Mouse (Mus musculus) heart, adult 2 months (tissue): Measurements from ENCODE around the gene Wfikkn1. TPM values are rescaled to one million over a fixed set of nuclear protein-coding genes. Genes with fewer than 3 reads are reported as not detected.

Experiments
- DNase-seq, 2 experiments: peaks; one replicate each; pipeline ENCODE4 v3.0.0; 2021
- H3K27ac ChIP-seq: fragments of 200-600 bp; 2 replicates; pipeline ENCODE4 v1.8.1; 2022
- H3K27me3 ChIP-seq: fragments of 200-500 bp; 2 replicates; pipeline ENCODE4 v1.6.1; 2012; ENCODE audit warnings: mild to moderate bottlenecking, low read length, inconsistent platforms, mixed read lengths; ENCODE audit not compliant: control insufficient read depth, insufficient read depth
- H3K36me3 ChIP-seq: fragments of 200-500 bp; 2 replicates; pipeline ENCODE4 v1.6.1; 2012; ENCODE audit warnings: low read length, inconsistent platforms; ENCODE audit not compliant: control insufficient read depth, insufficient read depth
- H3K4me1 ChIP-seq: fragments of 200-500 bp; 2 replicates; pipeline ENCODE4 v1.6.1; 2011; ENCODE audit warnings: low read length; ENCODE audit not compliant: control insufficient read depth, insufficient read depth
- H3K4me3 ChIP-seq: fragments of 200-600 bp; 2 replicates; pipeline ENCODE4 v1.8.1; 2022
- H3K79me2 ChIP-seq: fragments of 200-500 bp; replicated peaks from 2 replicates; pipeline ENCODE4 v1.6.1; 2012; ENCODE audit warnings: mild to moderate bottlenecking, inconsistent platforms, low read length, moderate library complexity, mixed read lengths; ENCODE audit not compliant: control insufficient read depth, insufficient read depth
- H3K9ac ChIP-seq: fragments of 200-500 bp; 2 replicates; pipeline ENCODE4 v1.6.1; 2012; ENCODE audit warnings: low read depth, mild to moderate bottlenecking, control low read depth, inconsistent platforms, low read length, mixed read lengths
- CTCF ChIP-seq: fragments of 200-600 bp; IDR thresholded peaks from 2 replicates; pipeline ENCODE4 v1.8.1; 2022; ENCODE audit warnings: antibody characterized with exemption, mild to moderate bottlenecking, moderate library complexity
- EP300 ChIP-seq: fragments of 200-500 bp; IDR thresholded peaks from 2 replicates; pipeline ENCODE4 v1.6.1; 2011; ENCODE audit warnings: low read depth, low read length, control low read depth; ENCODE audit not compliant: insufficient read depth
- POLR2A ChIP-seq: fragments of 200-500 bp; IDR thresholded peaks from 2 replicates; pipeline ENCODE4 v1.6.1; 2011; ENCODE audit warnings: mild to moderate bottlenecking, low read depth, low read length, control low read depth; ENCODE audit not compliant: insufficient read depth
- WGBS: fragments of 180-500 bp; shearing (Covaris S2); methylation state at CpG from one replicate; pipeline ENCODE4 v1.1.7; 2018; 5-methylcytosine and 5-hydroxymethylcytosine counted together
- intact Hi-C: fragments of 180-260 bp; cut with DNase I; formaldehyde crosslinking; loops from one replicate; pipeline ENCODE4 v1.15.1; 2025
- polyA plus RNA-seq: library from polyadenylated mRNA; depleted of rRNA; stranded (reverse); fragments of >200 nt; gene quantifications from 2 replicates; pipeline ENCODE4 v1.2.3, GENCODE M21; 2012
- total RNA-seq, 2 experiments: library from RNA; stranded (reverse); gene quantifications; 2 replicates each; pipeline ENCODE4 v1.2.3; 2021

Gene Wfikkn1
- total and polyA plus RNA-seq, 3 experiments = 0.29 to 0.82 (median 0.50) TPM

DNA sequence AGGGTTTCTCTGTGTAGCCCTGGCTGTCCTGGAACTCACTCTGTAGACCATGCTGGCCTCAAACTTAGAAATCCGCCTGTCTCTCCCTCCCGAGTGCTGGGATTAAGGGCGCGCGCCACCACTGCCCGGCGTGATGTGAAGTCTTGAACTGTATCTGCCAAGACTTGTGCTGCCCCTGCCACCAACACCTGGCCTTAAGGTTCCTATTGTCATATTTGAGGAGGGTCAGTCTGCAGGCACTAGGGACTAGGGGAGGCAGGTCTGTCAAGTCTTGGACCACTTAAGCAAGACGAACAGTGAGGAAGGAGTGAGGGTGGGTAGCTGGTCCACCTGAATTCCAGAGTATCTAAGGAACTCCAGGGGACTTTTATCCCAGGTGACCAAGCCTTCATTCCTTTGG is 11.2 kb downstream of the Wfikkn1 start:
- no peaks in the 10 kb centered on the region for H3K36me3 ChIP-seq
- WGBS = 84% methylated on average over 8 of the region's 8 CpGs
- no peak for TF ChIP-seq CTCF
- no peak for TF ChIP-seq POLR2A
- TF ChIP-seq EP300 = no peak
- no peaks in the 10 kb centered on the region for H3K27me3 ChIP-seq
- no peak overlapping the region for H3K4me3 ChIP-seq
- DNase-seq = no peak
- H3K9ac ChIP-seq = no peak overlapping the region
- no peak overlapping the region for H3K27ac ChIP-seq
- intact Hi-C loops = loop anchor here (5.0 kb wide), 2 partner anchors 37 to 618 kb away; partner anchors contain the start of gene Stub1
- peaks cover 3% of the 10 kb centered on the region for H3K79me2 ChIP-seq
- peaks cover 7% of the 10 kb centered on the region for H3K4me1 ChIP-seq

DNA sequence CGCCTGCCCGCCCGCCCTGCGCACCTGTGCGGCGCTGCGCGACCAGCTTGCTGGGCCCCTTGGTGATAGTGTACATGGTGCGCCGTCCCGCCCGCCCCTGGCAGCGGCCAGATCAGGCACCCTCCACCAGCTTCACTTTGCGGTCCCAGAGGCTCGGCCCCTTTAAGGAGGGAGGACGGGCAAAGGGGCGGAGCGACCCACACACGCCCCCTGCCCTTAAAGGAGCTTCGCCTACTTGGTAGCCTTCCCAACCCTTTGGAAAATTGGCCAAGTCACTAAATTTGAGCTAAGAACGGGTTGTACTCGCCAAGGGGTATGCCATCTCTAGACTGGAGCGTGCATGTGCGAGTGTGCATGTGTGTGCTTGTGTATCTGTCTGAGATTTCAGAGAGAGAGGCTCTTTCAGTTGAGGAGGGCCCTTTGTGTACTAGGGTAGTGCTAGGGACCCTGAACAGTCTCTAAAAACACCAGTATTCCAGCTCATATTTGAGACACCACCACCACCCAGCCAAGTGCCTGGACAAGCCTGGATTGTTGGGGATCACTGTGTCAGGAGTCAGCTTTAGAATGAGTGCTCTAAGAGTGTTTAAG is 12.0 kb downstream of the Wfikkn1 start, which contains the start of gene Mcrip2:
TSS of gene Mcrip2 (minus strand) at position 164 of the 591 bp plus-strand sequence.
- TF ChIP-seq POLR2A = peak; percentile 82; the same call in 1 of the 2 replicates
- peak; percentile 80; the same call in 1 of the 2 replicates for TF ChIP-seq EP300
- TF ChIP-seq CTCF = 0 out of 2 replicates have a peak, but pooled peaks have one; percentile 5
- H3K4me1 ChIP-seq = peaks cover 3% of the 10 kb centered on the region
- H3K36me3 ChIP-seq = no peaks in the 10 kb centered on the region
- peak within 1 kb of the TSS; percentile 100 for H3K4me3 ChIP-seq
- H3K27ac ChIP-seq = peak within 1 kb of the TSS; percentile 94
- peak; percentile 90 for DNase-seq
- intact Hi-C loops = loop anchor here (5.0 kb wide), 2 partner anchors 36 to 619 kb away; partner anchors contain the start of gene Stub1
- peaks cover 3% of the 10 kb centered on the region for H3K79me2 ChIP-seq
- H3K27me3 ChIP-seq = no peaks in the 10 kb centered on the region
- WGBS = under 1% methylated on average over 24 of the region's 24 CpGs
- peak within 1 kb of the TSS; percentile 92 for H3K9ac ChIP-seq

- no peaks in the 10 kb centered on the region for H3K27me3 ChIP-seq
- under 1% methylated on average over 42 of the region's 42 CpGs for WGBS
- peaks cover 3% of the 10 kb centered on the region for H3K79me2 ChIP-seq
- H3K4me1 ChIP-seq = peaks cover 3% of the 10 kb centered on the region
- H3K4me3 ChIP-seq = peak overlapping the region; percentile 100
- DNase-seq = peak; percentile 69 to 74
- peak overlapping the region; percentile 92 for H3K9ac ChIP-seq
- TF ChIP-seq CTCF = no peak
- peak; percentile 55; the same call in 1 of the 2 replicates for TF ChIP-seq POLR2A
- 0 out of 2 replicates have a peak, but pooled peaks have one; percentile 50 for TF ChIP-seq EP300
- H3K36me3 ChIP-seq = no peaks in the 10 kb centered on the region
- H3K27ac ChIP-seq = peak overlapping the region; percentile 94
- intact Hi-C loops = loop anchor here (5.0 kb wide), 2 partner anchors 36 to 619 kb away; partner anchors contain the start of gene Stub1
These were observed 12.6 kb downstream of the Wfikkn1 start for GRCm38 (mm10) chr17:25867836-25868600.

GRCm38 (mm10) chr17:25867509-25867835 is 13.2 kb downstream of the Wfikkn1 start:
- H3K79me2 ChIP-seq = peaks cover 3% of the 10 kb centered on the region
- peak overlapping the region; percentile 100 for H3K4me3 ChIP-seq
- no peak for DNase-seq
- H3K27me3 ChIP-seq = no peaks in the 10 kb centered on the region
- no peaks in the 10 kb centered on the region for H3K36me3 ChIP-seq
- WGBS = 7% methylated on average over 7 of the region's 7 CpGs
- intact Hi-C loops = loop anchor here (5.0 kb wide), 2 partner anchors 35 to 620 kb away; partner anchors contain the start of gene Stub1
- H3K27ac ChIP-seq = peak overlapping the region; percentile 94
- H3K4me1 ChIP-seq = peaks cover 3% of the 10 kb centered on the region
- TF ChIP-seq CTCF = no peak
- TF ChIP-seq EP300 = no peak
- TF ChIP-seq POLR2A = no peak
- peak overlapping the region; percentile 92 for H3K9ac ChIP-seq

DNA sequence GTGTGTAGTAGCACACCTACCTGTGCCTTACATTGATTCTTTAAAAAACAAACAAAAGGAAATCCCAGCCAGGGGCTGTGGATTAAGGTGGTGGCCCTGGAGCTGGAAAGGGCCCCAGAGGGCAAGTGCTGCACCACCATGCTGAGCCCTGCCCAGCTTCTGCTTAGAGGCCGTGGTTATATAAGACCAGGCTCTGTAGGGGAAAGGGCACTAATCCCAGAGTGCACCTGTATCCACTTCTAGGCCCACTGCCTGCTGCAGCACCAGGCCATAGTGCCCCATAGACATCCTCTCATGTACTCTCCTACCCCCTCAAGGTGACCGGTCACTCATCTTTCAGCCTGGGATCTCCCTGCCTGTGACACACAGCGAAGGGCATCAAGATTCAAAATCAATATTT is 14.5 kb downstream of the Wfikkn1 start:
- 76% methylated on average over 3 of the region's 3 CpGs for WGBS
- no peaks in the 10 kb centered on the region for H3K27me3 ChIP-seq
- DNase-seq = no peak
- peak overlapping the region; percentile 36 for H3K27ac ChIP-seq
- H3K9ac ChIP-seq = no peak overlapping the region
- H3K36me3 ChIP-seq = no peaks in the 10 kb centered on the region
- intact Hi-C loops = loop anchor here (5.0 kb wide), 2 partner anchors 34 to 621 kb away; partner anchors contain the start of gene Stub1
- H3K4me1 ChIP-seq = peaks cover 5% of the 10 kb centered on the region
- peaks cover 3% of the 10 kb centered on the region for H3K79me2 ChIP-seq
- peak overlapping the region; percentile 35 for H3K4me3 ChIP-seq
- TF ChIP-seq CTCF = no peak
- peak; percentile 55; the same call in 1 of the 2 replicates for TF ChIP-seq POLR2A
- TF ChIP-seq EP300 = 0 out of 2 replicates have a peak, but pooled peaks have one; percentile 58
